Mouse (Mus musculus) small intestine, adult 2 months (tissue): ENCODE data around the gene Tpbgl.

Experiments
- CTCF ChIP-seq: fragments of 200-500 bp; IDR thresholded peaks from 2 replicates; pipeline ENCODE4 v1.5.1; 2012; ENCODE audit warnings: low read depth, mild to moderate bottlenecking, control low read depth, inconsistent platforms, low read length, moderate library complexity, mixed read lengths; ENCODE audit not compliant: insufficient replicate concordance, insufficient read length; ENCODE audit errors: extremely low read depth
- POLR2A ChIP-seq: fragments of 200-500 bp; IDR thresholded peaks from 2 replicates; pipeline ENCODE4 v1.6.1; 2012; ENCODE audit warnings: low read depth, mild to moderate bottlenecking, control low read depth, inconsistent platforms, low read length, moderate library complexity

GRCm38 (mm10) chr7:99583625-99584024, 43.3 kb downstream of the Tpbgl start:
- TF ChIP-seq POLR2A (no peak), CTCF (no peak)
